Mouse (Mus musculus) retina, adult 2 months (tissue): ENCODE data around the gene Cgnl1.

Source experiments
- DNase-seq: peaks from one replicate; pipeline ENCODE4 v3.0.0-alpha.2; 2012; ENCODE audit warnings: low read depth, low spot score

Cgnl1 gene

DNA sequence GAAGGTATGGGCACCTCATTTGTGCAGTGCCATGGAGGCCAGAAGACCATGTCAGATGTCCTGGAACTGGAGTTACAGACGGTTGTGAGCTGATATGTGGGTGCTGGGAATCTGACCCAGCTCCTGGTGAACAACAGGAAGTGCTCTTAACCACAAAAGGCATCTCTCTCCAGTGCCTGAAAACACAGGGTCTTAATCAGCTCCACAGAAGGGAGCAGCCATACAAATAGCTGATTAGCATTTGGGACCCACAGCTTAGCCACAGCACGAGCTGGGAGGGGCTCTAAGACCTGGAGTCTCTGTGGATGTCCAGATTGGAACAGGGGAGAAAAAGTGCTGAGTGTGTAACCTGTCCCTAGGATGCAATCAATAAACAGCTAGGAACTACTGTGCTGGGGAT, 4.5 kb downstream of the Cgnl1 start:
- DNase-seq: no peak

DNA sequence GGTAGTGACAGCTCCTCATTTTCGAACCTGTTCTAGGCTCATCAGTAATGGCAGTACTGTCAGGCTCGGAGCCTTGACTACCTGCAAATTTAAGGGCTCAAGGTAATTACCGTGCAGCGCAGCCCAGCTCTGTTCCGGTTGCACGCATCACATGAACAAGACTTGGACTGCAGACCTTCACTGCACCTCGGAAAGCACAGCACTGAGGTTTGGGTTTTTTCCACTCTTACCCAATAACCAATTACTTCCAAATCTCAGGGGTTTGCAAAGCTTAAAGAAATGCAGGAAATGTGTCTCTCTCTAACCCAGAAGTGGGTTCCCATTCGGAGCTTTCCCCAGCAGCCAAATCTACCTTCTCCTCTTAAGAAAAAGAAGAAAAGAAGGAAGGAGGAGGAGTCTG, 5.1 kb downstream of the Cgnl1 start:
- DNase-seq: no peak

- no peak for DNase-seq
These were observed 6.9 kb downstream of the Cgnl1 start for GRCm38 (mm10) chr9:71764551-71764950.

GRCm38 (mm10) chr9:71763273-71763672, 8.1 kb downstream of the Cgnl1 start:
- DNase-seq: no peak

GRCm38 (mm10) chr9:71761663-71762062, 9.7 kb downstream of the Cgnl1 start:
- no peak for DNase-seq

- DNase-seq: no peak
These were observed 10.8 kb downstream of the Cgnl1 start for GRCm38 (mm10) chr9:71760518-71761141.

GRCm38 (mm10) chr9:71759893-71760292, 11.5 kb downstream of the Cgnl1 start:
- no peak for DNase-seq

GRCm38 (mm10) chr9:71757386-71757785, 14.0 kb downstream of the Cgnl1 start:
- no peak for DNase-seq

- DNase-seq: no peak
These were observed 14.5 kb downstream of the Cgnl1 start for GRCm38 (mm10) chr9:71756916-71757315.

GRCm38 (mm10) chr9:71753981-71754380, 17.4 kb downstream of the Cgnl1 start:
- no peak for DNase-seq

DNA sequence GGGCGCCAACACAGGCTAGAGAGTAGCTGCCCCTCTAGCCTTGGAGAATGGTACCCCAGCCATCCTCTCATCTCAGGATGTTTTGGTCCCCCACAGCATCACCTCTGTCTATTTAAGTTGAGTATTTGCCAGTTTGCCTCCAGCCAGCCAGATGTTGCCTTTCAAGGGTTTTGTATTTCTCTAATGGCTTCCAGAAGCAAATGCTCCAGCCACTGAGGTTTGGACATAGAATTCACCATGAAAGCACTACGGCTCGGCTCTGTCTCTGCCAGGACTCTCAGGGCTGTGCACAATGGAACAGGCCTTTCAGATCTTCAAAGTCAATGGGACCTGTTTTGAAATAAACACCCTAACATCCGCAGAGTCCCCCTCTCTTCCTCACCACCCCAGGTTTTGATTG, 17.9 kb downstream of the Cgnl1 start:
- no peak for DNase-seq

DNA sequence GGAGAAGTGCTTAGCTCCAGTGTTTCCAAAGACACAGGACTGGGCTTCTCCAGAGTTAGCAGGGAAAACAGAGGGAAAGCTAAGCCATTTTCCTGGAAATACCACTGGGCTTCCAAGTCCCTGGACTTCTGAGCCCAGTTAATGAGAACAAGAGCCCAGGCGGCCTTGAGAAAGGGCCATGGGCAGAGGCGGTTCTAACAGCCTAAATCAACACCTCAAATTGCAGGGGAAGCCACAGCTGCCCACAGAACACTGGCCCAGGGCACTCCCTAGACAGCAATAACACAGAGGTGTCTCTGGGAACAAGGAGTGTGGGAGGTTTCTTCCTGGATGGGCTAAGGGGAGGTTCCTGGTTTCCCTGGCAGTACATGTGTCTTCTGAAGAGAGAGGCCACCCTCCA, 18.3 kb downstream of the Cgnl1 start:
- no peak for DNase-seq

DNA sequence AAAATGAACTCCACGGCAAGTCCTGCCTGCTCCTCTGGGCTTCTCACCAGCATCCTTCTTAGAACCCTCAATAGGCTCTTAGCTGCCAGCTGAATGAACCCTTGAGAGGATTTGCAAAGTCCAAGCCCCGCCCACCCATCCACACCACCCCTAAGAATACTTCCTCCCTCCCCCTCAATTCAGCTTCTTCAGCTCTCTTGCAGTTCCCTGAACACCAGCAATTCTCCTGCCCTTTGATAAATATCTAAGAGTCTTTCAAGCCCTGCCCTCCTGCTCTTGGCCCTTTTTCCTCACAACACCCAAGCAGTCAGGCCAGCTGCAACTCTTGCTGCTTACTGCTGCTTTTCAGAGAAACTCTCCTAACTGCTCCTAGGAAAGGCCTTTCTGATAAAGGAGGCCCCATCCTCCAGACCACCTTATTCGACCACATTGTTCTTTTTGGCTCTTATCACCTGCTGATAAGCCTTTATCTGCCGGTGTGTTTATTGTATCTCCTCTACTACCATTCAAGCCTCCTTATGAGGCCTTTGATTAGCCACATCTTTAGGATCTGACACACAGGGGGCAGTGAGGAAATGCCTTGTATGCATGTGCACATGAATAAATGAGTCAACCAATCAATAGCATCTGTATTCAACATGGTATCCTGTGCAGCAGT, 21.3 kb downstream of the Cgnl1 start:
- peak; percentile 23 for DNase-seq

DNA sequence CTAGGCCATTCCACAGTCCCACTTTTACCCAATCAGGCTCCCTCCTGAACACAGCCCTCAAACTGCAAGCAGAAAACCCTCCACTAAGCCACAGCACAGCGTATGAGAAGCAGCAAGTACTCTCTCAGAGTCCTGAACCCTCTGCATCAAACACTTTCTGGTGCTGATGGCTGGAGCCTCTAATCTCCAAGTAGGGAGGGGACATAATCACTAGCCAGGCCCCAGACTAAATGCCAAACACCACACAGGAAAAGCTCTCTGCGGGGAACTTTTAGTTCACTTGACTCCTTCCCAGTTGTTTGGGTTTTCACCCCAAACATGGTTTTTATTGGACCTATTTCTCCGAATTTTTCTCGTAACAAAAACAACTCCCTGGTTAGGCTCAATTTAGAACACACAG, 25.0 kb downstream of the Cgnl1 start:
- no peak for DNase-seq

GRCm38 (mm10) chr9:71738081-71738930, 33.1 kb downstream of the Cgnl1 start:
- DNase-seq: no peak

- no peak for DNase-seq
These were observed 34.0 kb downstream of the Cgnl1 start for GRCm38 (mm10) chr9:71737257-71738023.

DNA sequence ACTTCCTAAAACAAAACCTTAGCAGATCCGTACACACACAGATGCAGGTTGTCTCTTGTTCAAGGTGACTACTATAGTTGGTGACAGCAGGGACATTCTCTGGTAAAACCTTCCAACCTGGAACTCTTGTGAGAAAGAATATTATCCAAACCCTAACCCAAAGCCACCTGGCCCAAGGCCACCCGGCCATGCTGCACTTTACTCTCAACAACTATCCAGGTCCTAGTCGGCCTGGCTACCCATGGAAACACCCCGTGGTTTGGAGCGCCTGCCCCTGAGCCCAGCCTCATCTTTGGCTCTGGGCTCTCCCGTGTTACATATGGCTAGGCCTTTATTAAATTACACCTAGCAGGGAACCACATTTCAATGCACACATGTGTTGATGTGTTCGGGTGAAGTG, 35.5 kb downstream of the Cgnl1 start:
- no peak for DNase-seq

DNA sequence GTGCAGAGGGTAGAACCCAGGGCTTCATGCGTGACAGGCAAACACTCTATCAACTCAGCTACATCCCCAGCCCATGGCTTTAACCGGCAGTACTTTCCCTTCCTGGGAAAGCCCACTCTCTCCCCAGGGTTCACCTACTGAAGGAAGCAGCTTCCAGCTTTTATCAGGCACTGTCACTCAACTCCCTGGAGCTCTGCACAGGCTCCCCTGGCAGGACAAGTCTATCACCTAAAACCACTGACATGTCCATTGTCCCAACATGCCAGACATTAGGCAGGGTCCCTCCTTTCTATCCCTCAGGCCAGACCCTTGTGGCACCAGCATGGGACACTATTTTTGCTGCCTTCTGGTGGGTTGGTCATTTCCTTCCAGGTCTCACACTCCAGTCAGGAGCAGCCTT, 37.8 kb downstream of the Cgnl1 start:
- no peak for DNase-seq

GRCm38 (mm10) chr9:71728822-71729311, 42.5 kb downstream of the Cgnl1 start:
- no peak for DNase-seq

DNA sequence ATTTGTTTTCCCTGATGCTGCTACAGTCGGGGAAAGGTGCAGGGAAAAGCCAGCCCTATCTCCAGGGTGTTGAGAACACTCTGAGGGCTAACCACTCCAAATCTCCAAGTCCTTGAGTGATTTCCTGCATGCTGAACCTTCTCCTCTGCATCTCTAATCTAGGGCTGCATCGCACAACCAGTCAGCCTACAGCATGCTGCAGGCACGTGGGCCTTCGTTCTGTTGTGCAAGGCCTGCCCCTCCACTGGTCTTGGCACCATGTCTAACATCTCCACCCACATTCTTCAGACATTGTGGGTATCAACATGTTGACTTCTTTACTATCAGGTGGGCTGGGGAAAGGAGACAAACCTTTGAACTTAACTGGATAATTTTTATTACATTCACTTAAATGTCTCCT, 44.2 kb downstream of the Cgnl1 start:
- no peak for DNase-seq

DNA sequence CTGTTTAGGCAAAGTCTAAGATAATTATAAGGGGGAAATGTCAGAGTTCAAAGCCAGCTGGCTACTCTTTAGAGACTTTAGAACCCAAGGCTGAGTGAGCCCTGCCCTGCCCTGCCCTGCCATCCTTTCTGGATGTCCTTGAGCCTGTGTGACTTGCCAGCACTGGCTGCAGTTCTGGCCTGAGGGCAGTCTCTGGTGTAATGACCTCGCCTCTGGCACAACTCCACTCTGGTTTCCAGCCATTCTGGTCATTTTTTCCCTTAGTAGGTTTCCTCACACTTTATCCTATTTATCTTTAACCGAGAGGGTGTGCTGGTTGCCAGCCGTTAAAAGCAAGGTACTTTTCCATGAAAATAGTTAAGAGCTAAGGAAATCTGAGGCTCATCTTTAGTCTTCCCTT, 45.3 kb downstream of the Cgnl1 start:
- DNase-seq: no peak

GRCm38 (mm10) chr9:71722366-71722765, 49.0 kb downstream of the Cgnl1 start:
- no peak for DNase-seq
